In genomic region chr6:135865832-135866231, GRCm38 (mm10) we compare ENCODE assay signal across 14 mouse cellular contexts.
DNase-seq lines count a peak whose midpoint lies in the region; ATAC-seq and TF ChIP-seq lines count a peak whose summit lies in the region.
"Had no signal": no experiment of that assay in that cellular context is flagged by ENCODE, and none has a peak within 500 bp of the region (broad histone marks: within the 10 kb centered on the region; RNA-seq: fewer than 3 reads in every experiment).

No protein-coding gene starts in this region.

- no peak overlapping the region for H3K4me2 ChIP-seq in forebrain, embryonic 14.5 days (ENCODE audit: low read length)
- H3K4me2 ChIP-seq in forebrain, embryonic 12.5 days, result no peak overlapping the region
- H3K4me2 ChIP-seq: embryonic facial prominence, embryonic 13.5 days; liver, embryonic 13.5 days had no signal

- 0 out of 2 replicates have a peak, but pooled peaks have one; percentile 29 for TF ChIP-seq POLR2A in cortical plate, adult 2 months (IDR thresholded peaks at IDR 0.05; ENCODE audit: extremely low read depth, insufficient read depth, low read length)
- no peak for TF ChIP-seq POLR2A in olfactory bulb, adult 2 months (IDR thresholded peaks at IDR 0.05; ENCODE audit: insufficient read depth, low read depth, low read length)

- H3K4me1 ChIP-seq in forebrain, embryonic 14.5 days (ENCODE audit: control insufficient read depth, insufficient read depth, low read length), result 0 out of 2 replicates have a peak, but pooled peaks cover 3% of the 10 kb centered on the region
- H3K4me1 ChIP-seq in forebrain, embryonic 12.5 days, result no peaks in the 10 kb centered on the region
- H3K4me1 ChIP-seq in cortical plate, adult 2 months (ENCODE audit: control insufficient read depth, insufficient read depth, low read length), result peaks cover 18% of the 10 kb centered on the region
- peaks cover 16% of the 10 kb centered on the region for H3K4me1 ChIP-seq in olfactory bulb, adult 2 months (ENCODE audit: control insufficient read depth, insufficient read depth, low read length)
- no peaks in the 10 kb centered on the region for H3K4me1 ChIP-seq in limb, embryonic 10.5 days
- H3K4me1 ChIP-seq: liver, embryonic 13.5 days had no signal

- no peak overlapping the region for H3K4me3 ChIP-seq in forebrain, embryonic 14.5 days (ENCODE audit: low read depth, low read length)
- no peak overlapping the region for H3K4me3 ChIP-seq in forebrain, embryonic 12.5 days (replicated peaks)
- H3K4me3 ChIP-seq in cortical plate, adult 2 months (ENCODE audit: insufficient read depth, low read length), result no peak overlapping the region
- no peak overlapping the region for H3K4me3 ChIP-seq in olfactory bulb, adult 2 months (ENCODE audit: insufficient read depth, low read depth, low read length)
- no peak overlapping the region for H3K4me3 ChIP-seq in limb, embryonic 10.5 days
- H3K4me3 ChIP-seq: embryonic facial prominence, embryonic 13.5 days; liver, embryonic 13.5 days had no signal

- no peak for ATAC-seq in forebrain, embryonic 14.5 days
- ATAC-seq in forebrain, embryonic 12.5 days (ENCODE audit: low FRiP score), result no peak
- ATAC-seq in erythroid progenitor cell, adult 5-6 weeks (replicated peaks; ENCODE audit: low FRiP score, poor library complexity, severe bottlenecking), result no peak
- ATAC-seq: midbrain, embryonic 16.5 days had no signal

- peak; percentile 12 for DNase-seq in forebrain, embryonic 14.5 days (ENCODE audit: low spot score)
- peak; percentile 50 to 58 for DNase-seq in layer of hippocampus, postnatal 10 days (ENCODE audit: low spot score in 2 of 2)
- no peak for DNase-seq in ovary, adult 18-20 months (ENCODE audit: low spot score)
- no peak for DNase-seq in limb, embryonic 10.5 days (ENCODE audit: low spot score)
- DNase-seq: cerebellum, postnatal 25 days; kidney, postnatal 36 days; liver, embryonic 13.5 days had no signal

- no peaks in the 10 kb centered on the region for H3K9me3 ChIP-seq in forebrain, embryonic 14.5 days (replicated peaks; ENCODE audit: control insufficient read depth, low read length)
- no peaks in the 10 kb centered on the region for H3K9me3 ChIP-seq in forebrain, embryonic 12.5 days
- H3K9me3 ChIP-seq in limb, embryonic 10.5 days (replicated peaks), result no peaks in the 10 kb centered on the region
- H3K9me3 ChIP-seq: embryonic facial prominence, embryonic 13.5 days; liver, embryonic 13.5 days had no signal

- no peaks in the 10 kb centered on the region for H3K36me3 ChIP-seq in forebrain, embryonic 14.5 days (ENCODE audit: control insufficient read depth, insufficient read depth, low read length)
- no peaks in the 10 kb centered on the region for H3K36me3 ChIP-seq in forebrain, embryonic 12.5 days (replicated peaks)
- no peaks in the 10 kb centered on the region for H3K36me3 ChIP-seq in limb, embryonic 10.5 days
- H3K36me3 ChIP-seq: embryonic facial prominence, embryonic 13.5 days; liver, embryonic 13.5 days had no signal

- no peaks in the 10 kb centered on the region for H3K27me3 ChIP-seq in forebrain, embryonic 14.5 days (replicated peaks; ENCODE audit: control insufficient read depth, insufficient read depth, low read length)
- H3K27me3 ChIP-seq in forebrain, embryonic 12.5 days, result no peaks in the 10 kb centered on the region
- no peaks in the 10 kb centered on the region for H3K27me3 ChIP-seq in limb, embryonic 10.5 days (ENCODE audit: low read depth, poor library complexity, severe bottlenecking)
- H3K27me3 ChIP-seq: embryonic facial prominence, embryonic 13.5 days; liver, embryonic 13.5 days had no signal

- no peak overlapping the region for H3K9ac ChIP-seq in forebrain, embryonic 14.5 days (ENCODE audit: low read length)
- no peak overlapping the region for H3K9ac ChIP-seq in forebrain, embryonic 12.5 days
- H3K9ac ChIP-seq: embryonic facial prominence, embryonic 13.5 days; liver, embryonic 13.5 days had no signal

- WGBS in forebrain, embryonic 14.5 days, result 78% methylated on average over 7 of the region's 7 CpGs
- 89% methylated on average over 7 of the region's 7 CpGs for WGBS in forebrain, embryonic 12.5 days
- WGBS in olfactory bulb, adult 2 months, result 13% methylated on average over 7 of the region's 7 CpGs
- 84% methylated on average over 7 of the region's 7 CpGs for WGBS in limb, embryonic 10.5 days

- no peak for TF ChIP-seq CTCF in cortical plate, adult 2 months (IDR thresholded peaks at IDR 0.05; ENCODE audit: extremely low read depth, insufficient read depth, low read length)
- TF ChIP-seq CTCF in olfactory bulb, adult 2 months (IDR thresholded peaks at IDR 0.05; ENCODE audit: insufficient read depth, low read depth, low read length), result no peak

- H3K27ac ChIP-seq in forebrain, embryonic 14.5 days (ENCODE audit: low read depth, low read length), result no peak overlapping the region
- H3K27ac ChIP-seq in forebrain, embryonic 12.5 days, result no peak overlapping the region
- no peak overlapping the region for H3K27ac ChIP-seq in cortical plate, adult 2 months (ENCODE audit: insufficient read depth, low read length)
- peak overlapping the region; percentile 56 for H3K27ac ChIP-seq in olfactory bulb, adult 2 months (ENCODE audit: insufficient read depth, low read depth, low read length)
- no peak overlapping the region for H3K27ac ChIP-seq in limb, embryonic 10.5 days
- H3K27ac ChIP-seq: embryonic facial prominence, embryonic 13.5 days; liver, embryonic 13.5 days; macrophage had no signal

Comparison
In these comparisons a context has a peak if more than half of its experiments do, and no peak if none do; other contexts are left out.
1. DNase-seq: peak in forebrain, embryonic 14.5 days (single experiment) and layer of hippocampus, postnatal 10 days (2 of 2); none in ovary, adult 18-20 months (single experiment) and limb, embryonic 10.5 days (single experiment).